Mouse (Mus musculus) cerebellum, adult 2 months (tissue): ENCODE data around the gene Steap1. TPM values are rescaled to one million over a fixed set of nuclear protein-coding genes. Genes with fewer than 3 reads are reported as not detected.
A peak's percentile ranks its signal among the peaks of the same experiment; 100 is the strongest.

Experiments used
- DNase-seq, 2 experiments: peaks; one replicate each; pipeline ENCODE4 v3.0.0; 2021
- H3K27ac ChIP-seq: fragments of 200-500 bp; 2 replicates; pipeline ENCODE4 v1.5.1; 2012; ENCODE audit warnings: low read length, control low read depth, inconsistent platforms; ENCODE audit not compliant: insufficient read depth
- H3K27me3 ChIP-seq: fragments of 200-500 bp; 2 replicates; pipeline ENCODE4 v1.6.1; 2012; ENCODE audit warnings: inconsistent platforms, mild to moderate bottlenecking, low read length, moderate library complexity; ENCODE audit not compliant: control insufficient read depth, insufficient read depth
- H3K4me1 ChIP-seq: fragments of 200-500 bp; 2 replicates; pipeline ENCODE4 v1.6.1; 2011; ENCODE audit warnings: low read length; ENCODE audit not compliant: control insufficient read depth, insufficient read depth
- H3K4me3 ChIP-seq: fragments of 200-500 bp; replicated peaks from 2 replicates; pipeline ENCODE3; 2011; ENCODE audit warnings: mild to moderate bottlenecking, low read depth, low read length, control low read depth; ENCODE audit not compliant: insufficient read depth
- CTCF ChIP-seq: fragments of 200-500 bp; IDR thresholded peaks from 2 replicates; pipeline ENCODE4 v1.5.1; 2011; ENCODE audit warnings: low read depth, mild to moderate bottlenecking, control low read depth, low read length, moderate library complexity, borderline replicate concordance; ENCODE audit not compliant: insufficient read depth
- POLR2A ChIP-seq: fragments of 200-500 bp; IDR thresholded peaks from 2 replicates; pipeline ENCODE4 v1.6.1; 2011; ENCODE audit warnings: low read length, control low read depth, borderline replicate concordance; ENCODE audit not compliant: insufficient read depth
- WGBS: fragments of 180-500 bp; shearing (Covaris S2); methylation state at CpG from one replicate; pipeline ENCODE4 v1.1.7; 2018; 5-methylcytosine and 5-hydroxymethylcytosine counted together
- polyA plus RNA-seq: library from polyadenylated mRNA; depleted of rRNA; stranded (reverse); fragments of >200 nt; gene quantifications from 2 replicates; pipeline ENCODE4 v1.2.3, GENCODE M21; 2012; rRNA removed

Gene Steap1
- 1.3 and 3.3 TPM in 2 replicates for polyA plus RNA-seq

GRCm38 (mm10) chr5:5748866-5749682, at the start of gene Steap1:
Gene Steap1, minus strand, starts transcription at chr5:5749326.
- Histone ChIP-seq H3K27me3 (no peaks in the 10 kb centered on the region), H3K4me3 (peak within 1 kb of the TSS; percentile 49), H3K4me1 (no peaks in the 10 kb centered on the region), H3K27ac (no peak within 1 kb of the TSS)
- TF ChIP-seq CTCF (peak; percentile 68), POLR2A (no peak)
- peak; percentile 76 to 85 for DNase-seq
- 1% methylated on average over 75 of the region's 75 CpGs for WGBS

GRCm38 (mm10) chr5:5787106-5787505, 38.0 kb upstream of the Steap1 start:
- no peak for TF ChIP-seq CTCF
- no peak for TF ChIP-seq POLR2A
- no peak for DNase-seq
- Histone ChIP-seq H3K4me1 (no peaks in the 10 kb centered on the region), H3K4me3 (no peak overlapping the region), H3K27me3 (no peaks in the 10 kb centered on the region), H3K27ac (no peak overlapping the region)
- WGBS: 88% methylated on average over 2 of the region's 2 CpGs

DNA sequence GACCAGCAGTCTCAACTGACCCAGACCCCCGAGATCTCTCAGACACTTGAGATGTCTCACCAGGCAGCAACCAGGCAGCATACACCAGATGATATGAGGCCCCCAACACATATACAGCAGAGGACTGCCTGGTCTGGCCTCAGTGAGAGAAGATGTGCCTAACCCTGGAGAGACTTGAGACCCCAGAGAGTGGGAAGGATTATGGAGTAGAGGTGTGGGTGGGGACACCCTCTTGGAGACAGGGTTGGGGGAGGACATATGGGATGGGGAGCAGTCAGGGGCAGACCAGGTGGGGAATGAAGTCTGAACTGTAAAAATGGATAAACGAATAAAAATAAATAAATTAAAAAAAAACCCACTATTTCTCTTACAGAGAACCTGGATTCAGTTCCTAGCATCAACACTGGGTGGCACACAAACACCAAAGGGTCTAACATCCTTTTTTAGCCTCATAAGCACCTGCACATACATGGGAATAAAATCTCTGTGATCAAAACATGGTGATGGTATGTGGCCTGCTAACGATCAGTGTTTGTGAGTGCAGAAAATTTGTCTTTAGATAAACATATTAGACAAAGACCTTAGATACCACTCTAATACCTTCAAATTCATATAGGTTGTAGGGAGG, 7.4 kb upstream of the Steap1 start:
- TF ChIP-seq POLR2A: no peak
- TF ChIP-seq CTCF: no peak
- 67% methylated on average over 3 of the region's 3 CpGs for WGBS
- H3K4me1 ChIP-seq: no peaks in the 10 kb centered on the region
- no peak overlapping the region for H3K4me3 ChIP-seq
- no peak for DNase-seq
- no peak overlapping the region for H3K27ac ChIP-seq
- H3K27me3 ChIP-seq: no peaks in the 10 kb centered on the region

GRCm38 (mm10) chr5:5755039-5755438, 5.9 kb upstream of the Steap1 start:
- TF ChIP-seq POLR2A (no peak), CTCF (peak; percentile 67)
- 5% methylated on average over 9 of the region's 9 CpGs for WGBS

DNA sequence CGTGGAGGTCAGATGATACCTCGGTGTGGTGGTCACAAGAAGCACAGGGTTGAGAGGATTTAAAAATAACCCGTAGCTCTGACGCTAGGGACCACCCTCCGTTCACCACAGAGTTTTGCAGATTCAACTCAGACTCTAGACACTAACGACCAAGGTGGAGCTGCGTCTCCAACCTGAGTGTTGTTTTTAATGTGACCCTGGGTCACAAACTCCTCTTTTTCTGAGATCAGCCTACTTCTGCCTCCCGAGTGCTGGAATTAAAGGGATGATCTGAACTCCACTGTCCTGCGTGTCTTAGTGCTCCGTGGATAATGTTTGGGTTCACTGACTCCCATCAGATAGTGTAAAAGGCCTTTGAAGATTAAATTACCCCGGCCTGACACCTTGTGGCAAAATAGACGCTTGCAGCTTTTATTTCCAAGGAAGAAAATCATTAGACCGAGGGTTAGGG, 671 bp upstream of the Steap1 start:
- no peak for TF ChIP-seq POLR2A
- TF ChIP-seq CTCF: peak; percentile 24; the same call in 1 of the 2 replicates
- Histone ChIP-seq H3K27ac (no peak overlapping the region), H3K27me3 (no peaks in the 10 kb centered on the region), H3K4me3 (peak overlapping the region; percentile 49), H3K4me1 (no peaks in the 10 kb centered on the region)
- peak; percentile 45 to 53 for DNase-seq
- WGBS: under 1% methylated on average over 13 of the region's 13 CpGs

More at GRCm38 (mm10) chr5:5755039-5755438, 5.9 kb upstream of the Steap1 start:
- peak; percentile 26 to 54 for DNase-seq
- no peak overlapping the region for H3K4me3 ChIP-seq
- H3K27ac ChIP-seq: no peak overlapping the region
- H3K27me3 ChIP-seq: no peaks in the 10 kb centered on the region
- H3K4me1 ChIP-seq: no peaks in the 10 kb centered on the region

DNA sequence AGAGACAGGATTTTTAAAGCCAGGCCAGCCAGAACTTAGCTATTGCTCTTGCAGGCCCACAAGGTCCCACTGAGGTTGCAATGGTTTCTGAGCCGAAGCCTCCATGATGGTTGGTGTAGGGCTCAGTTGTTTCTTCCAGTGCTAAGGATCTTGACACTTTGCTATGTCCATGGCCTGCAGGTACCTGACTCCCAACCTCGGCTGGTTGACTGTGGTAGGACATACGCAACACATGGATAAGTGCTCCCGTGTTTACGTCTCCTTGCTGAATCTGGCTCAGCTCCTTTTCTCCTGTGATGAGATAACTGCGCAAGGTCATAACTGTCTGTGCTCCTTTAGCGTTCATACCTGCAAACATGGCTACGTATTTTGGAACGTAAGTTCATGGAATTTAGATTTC, 14.7 kb downstream of the Steap1 start:
- DNase-seq: no peak
- WGBS: 96% methylated on average over 9 of the region's 9 CpGs
- TF ChIP-seq POLR2A (no peak), CTCF (no peak)
- Histone ChIP-seq H3K4me1 (no peaks in the 10 kb centered on the region), H3K27ac (no peak overlapping the region), H3K4me3 (no peak overlapping the region), H3K27me3 (no peaks in the 10 kb centered on the region)

DNA sequence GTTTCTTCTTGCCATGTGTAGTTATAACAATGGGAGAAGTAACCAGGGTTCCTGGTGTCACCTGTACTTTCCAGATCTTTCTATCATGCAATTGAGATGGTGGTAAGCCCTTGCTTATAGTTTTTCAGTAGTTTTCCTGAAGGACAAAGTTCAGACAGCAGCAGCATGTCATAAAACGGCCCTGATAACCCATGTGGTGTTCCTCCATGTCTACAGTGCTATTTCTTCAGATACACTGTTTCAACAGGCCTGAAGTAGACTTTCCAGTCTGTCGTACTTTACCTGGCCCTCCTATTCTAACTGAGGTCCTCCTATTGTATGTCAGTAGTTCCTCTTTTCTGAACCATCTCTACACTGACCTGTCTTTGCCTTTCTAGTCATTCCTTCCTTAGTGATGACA, 16.3 kb downstream of the Steap1 start:
- no peaks in the 10 kb centered on the region for H3K4me1 ChIP-seq
- no peak overlapping the region for H3K4me3 ChIP-seq
- TF ChIP-seq CTCF (no peak), POLR2A (no peak)
- 75% methylated on average over 2 of the region's 2 CpGs for WGBS
- H3K27me3 ChIP-seq: no peaks in the 10 kb centered on the region
- no peak overlapping the region for H3K27ac ChIP-seq
- DNase-seq: no peak

DNA sequence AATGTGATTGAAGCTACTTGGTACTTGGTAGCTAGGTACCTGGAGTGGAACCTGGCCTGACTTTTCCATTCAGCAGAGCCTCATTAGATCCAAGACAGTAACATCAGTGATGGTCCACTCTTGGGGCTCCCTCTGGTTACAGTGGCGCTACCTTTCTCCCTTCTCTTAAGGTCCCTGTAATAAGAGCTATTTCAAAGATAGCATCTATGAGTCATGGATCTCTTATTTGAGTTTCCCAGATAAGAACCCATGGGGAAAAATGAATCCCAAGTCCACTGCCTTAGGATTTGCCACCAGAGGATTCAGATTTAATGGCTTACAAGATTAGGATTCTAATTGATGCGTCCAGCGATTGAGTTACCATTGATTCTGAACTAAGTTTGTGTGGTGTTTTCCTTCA, 16.9 kb downstream of the Steap1 start:
- no peak for DNase-seq
- TF ChIP-seq CTCF (no peak), POLR2A (no peak)
- no peaks in the 10 kb centered on the region for H3K27me3 ChIP-seq
- H3K27ac ChIP-seq: no peak overlapping the region
- H3K4me3 ChIP-seq: no peak overlapping the region
- 91% methylated on average over 3 of the region's 3 CpGs for WGBS
- H3K4me1 ChIP-seq: no peaks in the 10 kb centered on the region
